Mouse (Mus musculus) subcutaneous adipose tissue, adult 2 months (tissue): ENCODE results near the gene Olfr844. TPM values are rescaled to one million over a fixed set of nuclear protein-coding genes. Genes with fewer than 3 reads are reported as not detected.

ENCODE experiments used
- polyA plus RNA-seq: library from polyadenylated mRNA; depleted of rRNA; stranded (reverse); fragments of >200 nt; gene quantifications from 2 replicates; pipeline ENCODE4 v1.2.3, GENCODE M21; 2012; ENCODE audit warnings: low replicate concordance; rRNA removed

Olfr844 gene
- polyA plus RNA-seq, result not detected in 2 replicates

DNA sequence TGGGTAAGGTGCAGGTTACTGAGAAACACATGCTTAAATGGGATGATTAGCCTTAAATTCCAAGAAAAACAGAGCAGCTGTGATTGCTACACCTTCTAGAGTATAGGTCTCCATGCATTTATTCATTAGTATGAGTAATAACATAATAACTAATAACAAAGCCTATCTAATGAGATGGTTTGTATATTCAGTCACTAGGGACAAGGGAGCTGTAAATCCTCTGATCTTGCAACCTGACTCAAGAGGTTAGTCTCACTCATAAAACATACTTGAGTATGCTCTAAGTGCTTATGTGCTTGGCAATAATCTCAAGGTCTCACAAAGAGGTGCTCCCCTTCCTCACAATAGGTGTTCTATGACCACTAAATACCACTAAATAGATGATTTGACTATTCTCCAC is at the start of gene Olfr844:
Gene Olfr844 (plus strand): TSS at position 301 of the 400 bp plus-strand sequence.

DNA sequence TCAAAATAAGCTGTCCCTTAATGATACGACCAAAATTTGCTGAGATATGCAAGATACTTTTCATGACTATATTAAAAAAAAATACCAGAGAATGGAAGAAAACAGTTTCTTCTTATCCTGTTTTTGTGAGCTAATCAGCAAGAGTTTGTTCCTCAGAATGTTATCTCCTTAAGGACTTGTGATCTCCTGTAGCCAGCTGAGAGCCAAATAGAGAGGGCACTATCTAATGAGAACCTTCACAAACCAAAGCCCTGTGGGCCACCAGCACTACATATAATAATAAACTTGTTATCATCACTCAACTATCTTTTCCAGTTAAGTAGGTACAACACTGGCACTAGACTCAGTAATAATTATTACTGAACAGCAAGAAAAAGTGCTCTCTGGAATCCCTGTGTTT is 20.0 kb downstream of the Olfr844 start, which contains the start of gene Olfr845:
Gene Olfr845 (plus strand): TSS at position 301 of the 400 bp plus-strand sequence.

DNA sequence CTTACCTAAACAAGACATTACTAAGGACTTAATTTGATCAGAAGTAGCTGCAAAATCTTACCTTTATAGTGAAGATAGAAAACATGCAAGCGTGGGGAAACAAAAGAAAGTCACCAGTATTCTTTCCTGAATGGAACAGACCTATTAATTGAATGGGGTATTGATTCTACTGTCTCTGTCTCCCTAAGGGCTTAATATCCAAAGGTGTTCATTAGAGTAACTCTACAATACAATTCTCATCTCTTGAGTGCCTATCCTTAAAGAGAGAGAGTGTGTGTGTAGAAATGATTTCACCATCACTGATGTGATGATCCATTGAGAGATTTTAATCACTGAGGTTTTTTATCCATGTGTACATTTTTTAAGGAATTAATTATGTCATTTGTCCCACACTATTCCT is 47.8 kb downstream of the Olfr844 start, which contains the start of gene Olfr846:
Gene Olfr846 (minus strand): TSS at position 101 of the 400 bp plus-strand sequence.

Other genes starting within 250 kb of the Olfr844 start
- gene Olfr836, start 196.0 kb upstream of the Olfr844 start, polyA plus RNA-seq, result not detected in 2 replicates
- gene Olfr837, start 180.0 kb upstream of the Olfr844 start, polyA plus RNA-seq, result not detected in 2 replicates
- not detected in 2 replicates for gene Olfr839-ps1, start 139.0 kb upstream of the Olfr844 start, polyA plus RNA-seq
- not detected in 2 replicates for gene Olfr843, start 64.4 kb upstream of the Olfr844 start, polyA plus RNA-seq
- not detected in 2 replicates for gene Olfr845, start 20.1 kb downstream of the Olfr844 start, polyA plus RNA-seq
- gene Olfr846, start 47.7 kb downstream of the Olfr844 start, polyA plus RNA-seq, result not detected in 2 replicates
- gene Olfr847, start 62.3 kb downstream of the Olfr844 start, polyA plus RNA-seq, result not detected in 2 replicates
- not detected in 2 replicates for gene Olfr849, start 123.9 kb downstream of the Olfr844 start, polyA plus RNA-seq
- gene Olfr850, start 161.9 kb downstream of the Olfr844 start, polyA plus RNA-seq, result not detected in 2 replicates
- not detected in 2 replicates for gene Olfr851, start 176.9 kb downstream of the Olfr844 start, polyA plus RNA-seq
- gene Olfr853, start 224.7 kb downstream of the Olfr844 start, polyA plus RNA-seq, result not detected in 2 replicates